Mouse (Mus musculus) heart, postnatal 0 days (tissue): ENCODE measurements at regions not wholly inside any gene's neighbourhood (a gene's known extent, or its start where the extent isn't known, plus 50 kb on each side); places are given as distances from the start of the nearest gene placed in this dataset.

ENCODE experiments used
- CTCF ChIP-seq: IDR thresholded peaks from 2 replicates; pipeline ENCODE4 v1.5.1; 2016; ENCODE audit warnings: antibody characterized with exemption, control low read depth, low read depth
- EP300 ChIP-seq: IDR thresholded peaks from 2 replicates; pipeline ENCODE4 v1.6.1; 2016; ENCODE audit warnings: antibody characterized with exemption, low read depth

GRCm38 (mm10) chr6:4396808-4397207 is 107.8 kb upstream of the Col1a2 start:
- no peak for TF ChIP-seq CTCF
- no peak for TF ChIP-seq EP300
